Mouse (Mus musculus) midbrain, embryonic 13.5 days (tissue): ENCODE measurements around the gene Notch2. TPM values are rescaled to one million over a fixed set of nuclear protein-coding genes. Genes with fewer than 3 reads are reported as not detected.

Experiments used
- ATAC-seq: fragments of 200-750 bp; cut with Nextera tagmentation; 2 replicates; pipeline ENCODE4 v1.8.0; 2017; ENCODE audit warnings: mild to moderate bottlenecking, moderate TSS enrichment, moderate library complexity
- H3K27ac ChIP-seq: fragments of 300-500 bp; sonication (generic); 2 replicates; pipeline ENCODE4 v1.5.1; 2015; ENCODE audit warnings: inconsistent platforms, mild to moderate bottlenecking, moderate library complexity
- H3K27me3 ChIP-seq: fragments of 300-500 bp; sonication (generic); 2 replicates; pipeline ENCODE4 v1.6.1; 2015; ENCODE audit warnings: mild to moderate bottlenecking, inconsistent platforms
- H3K36me3 ChIP-seq: fragments of 300-500 bp; sonication (generic); 2 replicates; pipeline ENCODE4 v1.6.1; 2015; ENCODE audit warnings: mild to moderate bottlenecking, inconsistent platforms
- H3K4me1 ChIP-seq: fragments of 300-500 bp; sonication (generic); replicated peaks from 2 replicates; pipeline ENCODE4 v1.6.1; 2015; ENCODE audit warnings: inconsistent platforms
- H3K4me2 ChIP-seq: fragments of 300-500 bp; sonication (generic); replicated peaks from 2 replicates; pipeline ENCODE4 v1.6.1; 2015; ENCODE audit warnings: moderate library complexity, mild to moderate bottlenecking, inconsistent platforms
- H3K4me3 ChIP-seq: fragments of 300-500 bp; sonication (generic); replicated peaks from 2 replicates; pipeline ENCODE4 v1.5.1; 2015; ENCODE audit warnings: mild to moderate bottlenecking, inconsistent platforms
- H3K9ac ChIP-seq: fragments of 300-500 bp; sonication (generic); replicated peaks from 2 replicates; pipeline ENCODE4 v1.6.1; 2015; ENCODE audit warnings: mild to moderate bottlenecking, inconsistent platforms
- H3K9me3 ChIP-seq: fragments of 300-500 bp; sonication (generic); 2 replicates; pipeline ENCODE4 v1.6.1; 2016; ENCODE audit warnings: mild to moderate bottlenecking, inconsistent platforms
- WGBS: fragments of 180-500 bp; shearing (Covaris S2); methylation state at CpG from one replicate; pipeline ENCODE4 v1.1.7; 2015; 5-methylcytosine and 5-hydroxymethylcytosine counted together
- polyA plus RNA-seq: library from polyadenylated mRNA; unstranded; fragments of >200 nt; fragmentation: Nextera tagmentation; extraction: Ambion mirVana; gene quantifications from 2 replicates; pipeline ENCODE4 v1.2.1, GENCODE M21; 2015

Gene Notch2
- polyA plus RNA-seq, 1 experiment from 2014 or later, result 10.0 TPM

DNA sequence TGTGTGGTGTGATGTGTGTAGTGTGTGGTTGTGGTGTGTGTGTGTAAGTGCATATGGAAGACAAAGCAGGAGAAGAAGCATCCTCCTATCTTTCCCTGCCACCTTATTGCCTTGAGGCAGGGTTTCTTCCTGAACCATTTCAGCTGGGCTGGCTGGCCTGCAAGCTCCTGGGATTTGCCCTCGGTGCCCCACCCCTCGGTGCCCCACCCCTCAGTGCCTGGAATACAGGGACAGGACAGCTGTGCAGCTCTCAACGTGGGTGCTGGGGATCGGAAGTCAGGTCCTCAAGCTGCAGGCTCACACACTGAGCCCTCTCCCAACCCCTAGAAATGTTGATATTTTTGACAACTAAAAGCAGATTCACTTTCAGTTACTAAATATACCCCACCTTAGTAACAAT is 142.8 kb downstream of the Notch2 start:
- no peaks in the 10 kb centered on the region for H3K9me3 ChIP-seq
- H3K4me3 ChIP-seq, result no peak overlapping the region

DNA sequence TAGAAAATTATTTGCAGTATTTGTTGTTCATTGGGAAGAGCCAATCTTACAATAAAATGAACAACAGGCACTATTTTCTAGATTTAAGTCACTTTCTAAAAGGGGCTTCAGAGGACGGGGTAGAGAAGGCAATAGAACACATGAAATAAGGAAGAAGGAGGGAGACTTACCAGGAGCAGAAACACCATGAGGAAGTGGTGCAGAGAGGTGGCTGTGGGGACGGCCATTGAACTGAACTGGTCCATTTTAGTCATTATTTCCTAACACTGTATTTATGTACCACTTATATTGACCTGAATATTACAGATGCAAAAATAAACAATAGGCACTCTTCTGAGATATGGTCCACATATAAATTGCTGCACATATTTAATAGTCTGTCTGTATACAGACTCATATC is 143.7 kb downstream of the Notch2 start:
- 82% methylated on average over 2 of the region's 2 CpGs for WGBS
- Histone ChIP-seq H3K4me3 (no peak overlapping the region), H3K9me3 (no peaks in the 10 kb centered on the region), H3K4me2 (no peak overlapping the region), H3K9ac (no peak overlapping the region), H3K27me3 (no peaks in the 10 kb centered on the region), H3K27ac (no peak overlapping the region), H3K4me1 (0 out of 2 replicates have a peak, but pooled peaks cover 3% of the 10 kb centered on the region), H3K36me3 (no peaks in the 10 kb centered on the region)
- ATAC-seq, result no peak

More for the DNA sequence above, 142.8 kb downstream of the Notch2 start:
- Histone ChIP-seq H3K27me3 (no peaks in the 10 kb centered on the region), H3K4me1 (0 out of 2 replicates have a peak, but pooled peaks cover 3% of the 10 kb centered on the region), H3K4me2 (no peak overlapping the region), H3K36me3 (no peaks in the 10 kb centered on the region), H3K9ac (no peak overlapping the region), H3K27ac (no peak overlapping the region)
- 50% methylated on average over 4 of the region's 4 CpGs for WGBS
- ATAC-seq, result no peak

DNA sequence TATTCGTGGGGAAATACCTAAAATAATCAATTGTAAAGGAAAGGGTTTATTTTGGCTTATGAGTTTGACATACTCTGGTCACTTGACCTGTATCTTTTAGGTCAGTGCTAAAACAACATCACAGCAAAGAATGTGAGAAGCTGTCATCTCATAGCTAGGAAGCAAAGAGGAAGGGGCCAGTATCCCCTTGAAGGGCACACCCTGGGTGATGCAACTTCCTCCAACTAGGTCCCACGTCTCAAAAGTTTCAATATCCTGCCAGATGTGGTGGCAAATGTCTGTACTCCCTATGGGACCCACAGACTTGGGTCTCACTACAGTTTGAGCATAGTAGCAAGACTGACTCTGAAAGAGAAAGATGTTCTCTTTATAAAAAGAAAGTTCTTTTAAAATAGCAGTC is 144.3 kb downstream of the Notch2 start:
- Histone ChIP-seq H3K4me2 (no peak overlapping the region), H3K27ac (no peak overlapping the region), H3K9me3 (no peaks in the 10 kb centered on the region), H3K4me3 (no peak overlapping the region), H3K36me3 (no peaks in the 10 kb centered on the region), H3K9ac (no peak overlapping the region), H3K4me1 (0 out of 2 replicates have a peak, but pooled peaks cover 3% of the 10 kb centered on the region), H3K27me3 (no peaks in the 10 kb centered on the region)
- no peak for ATAC-seq
- WGBS, result 55% methylated on average over 2 of the region's 2 CpGs

DNA sequence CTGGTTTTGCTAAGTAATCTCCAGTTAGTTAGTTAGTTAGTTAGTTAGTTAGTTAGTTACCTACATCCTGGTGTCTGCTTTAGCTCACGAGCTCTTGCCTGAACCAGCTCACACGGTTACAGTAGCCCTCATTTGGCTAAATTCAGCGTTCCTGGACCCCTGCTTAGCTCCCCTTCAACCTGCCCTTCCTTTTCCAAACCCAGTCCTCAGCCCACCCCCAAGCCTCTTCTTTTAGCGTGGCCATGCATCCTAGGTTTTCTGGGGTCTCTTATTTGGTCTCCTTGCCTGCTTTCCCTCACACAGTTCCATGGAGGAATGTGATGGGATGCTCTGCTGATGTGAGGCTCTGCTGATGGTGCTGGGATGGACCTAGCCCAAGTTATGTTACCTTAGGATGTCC is 145.3 kb downstream of the Notch2 start:
- Histone ChIP-seq H3K4me2 (no peak overlapping the region), H3K36me3 (no peaks in the 10 kb centered on the region), H3K9me3 (no peaks in the 10 kb centered on the region), H3K9ac (no peak overlapping the region), H3K4me1 (0 out of 2 replicates have a peak, but pooled peaks cover 3% of the 10 kb centered on the region), H3K27ac (no peak overlapping the region), H3K4me3 (no peak overlapping the region), H3K27me3 (no peaks in the 10 kb centered on the region)
- WGBS, result 80% methylated on average over 4 of the region's 4 CpGs
- no peak for ATAC-seq

DNA sequence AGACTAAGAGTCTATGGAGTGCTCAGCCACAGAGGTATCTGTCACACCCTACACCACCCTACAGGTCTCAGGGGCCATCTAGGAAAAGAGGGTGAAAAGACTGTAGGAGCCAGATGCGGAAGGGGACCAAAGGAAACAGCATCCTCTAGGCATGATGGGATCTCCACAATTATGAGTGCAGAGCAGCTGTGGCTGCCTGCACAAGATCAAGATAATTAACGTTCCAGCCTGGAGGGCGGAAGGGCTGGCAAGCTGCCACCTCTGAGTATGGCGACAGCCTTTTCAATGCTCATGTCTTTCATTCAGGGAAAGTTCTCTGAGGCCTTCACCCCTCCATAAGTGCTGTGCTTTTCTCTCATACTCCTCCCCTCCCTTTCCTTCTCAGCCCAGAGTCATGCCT is 146.0 kb downstream of the Notch2 start:
- Histone ChIP-seq H3K27ac (no peak overlapping the region), H3K9ac (no peak overlapping the region), H3K27me3 (no peaks in the 10 kb centered on the region), H3K4me2 (no peak overlapping the region), H3K4me1 (0 out of 2 replicates have a peak, but pooled peaks cover 3% of the 10 kb centered on the region), H3K36me3 (no peaks in the 10 kb centered on the region), H3K9me3 (no peaks in the 10 kb centered on the region), H3K4me3 (no peak overlapping the region)
- ATAC-seq, result no peak; the same call in 1 of the 2 replicates
- 48% methylated on average over 4 of the region's 4 CpGs for WGBS

DNA sequence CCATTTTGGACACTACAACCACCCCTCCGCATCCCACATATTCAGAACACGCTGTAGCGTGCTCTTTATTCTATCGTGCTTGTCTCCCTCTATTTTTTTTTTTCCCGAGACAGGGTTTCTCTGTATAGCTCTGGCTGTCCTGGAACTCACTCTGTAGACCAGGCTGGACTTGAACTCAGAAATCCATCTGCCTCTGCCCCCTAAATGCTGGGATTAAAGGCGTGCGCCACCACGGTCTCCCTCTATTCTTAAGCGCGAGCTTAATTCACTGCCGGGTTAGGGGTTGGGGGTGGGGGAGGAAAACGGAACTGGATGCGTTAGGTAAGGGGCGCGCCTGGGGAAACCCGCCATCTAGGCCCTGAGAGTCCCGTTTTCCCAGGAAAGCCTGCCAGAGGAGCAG is 147.0 kb downstream of the Notch2 start, which contains the start of gene Adam30:
Gene Adam30 (plus strand): TSS at position 301 of the 400 bp plus-strand sequence.
- Histone ChIP-seq H3K4me2 (no peak within 1 kb of the TSS), H3K9me3 (no peaks in the 10 kb centered on the region), H3K27me3 (no peaks in the 10 kb centered on the region), H3K27ac (no peak within 1 kb of the TSS), H3K9ac (no peak within 1 kb of the TSS), H3K36me3 (no peaks in the 10 kb centered on the region), H3K4me3 (no peak within 1 kb of the TSS), H3K4me1 (0 out of 2 replicates have a peak, but pooled peaks cover 3% of the 10 kb centered on the region)
- ATAC-seq, result no peak
- WGBS, result 88% methylated on average over 17 of the region's 17 CpGs

DNA sequence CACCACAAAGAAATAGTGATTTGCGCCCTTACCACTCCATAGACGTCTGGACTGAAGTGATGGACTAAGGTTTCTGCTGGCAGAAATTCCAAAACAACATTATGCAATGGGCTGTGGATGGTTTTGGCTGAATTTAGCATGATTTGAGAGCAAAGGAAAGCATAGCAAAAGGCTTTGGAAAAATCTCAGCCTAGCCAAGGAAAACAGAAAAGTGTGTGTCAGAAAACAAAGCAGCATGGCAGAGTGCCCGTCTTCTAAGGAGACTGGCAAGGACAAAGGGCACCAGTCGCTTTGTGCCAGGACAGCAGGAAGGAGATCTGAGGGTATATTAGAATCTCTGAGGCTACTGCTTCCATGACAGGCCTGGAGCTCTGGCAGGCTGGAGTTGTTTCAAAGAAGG is 165.0 kb downstream of the Notch2 start:
- WGBS, result 90% methylated on average over 4 of the region's 4 CpGs
- ATAC-seq, result no peak
- H3K27ac ChIP-seq, result no peak overlapping the region

DNA sequence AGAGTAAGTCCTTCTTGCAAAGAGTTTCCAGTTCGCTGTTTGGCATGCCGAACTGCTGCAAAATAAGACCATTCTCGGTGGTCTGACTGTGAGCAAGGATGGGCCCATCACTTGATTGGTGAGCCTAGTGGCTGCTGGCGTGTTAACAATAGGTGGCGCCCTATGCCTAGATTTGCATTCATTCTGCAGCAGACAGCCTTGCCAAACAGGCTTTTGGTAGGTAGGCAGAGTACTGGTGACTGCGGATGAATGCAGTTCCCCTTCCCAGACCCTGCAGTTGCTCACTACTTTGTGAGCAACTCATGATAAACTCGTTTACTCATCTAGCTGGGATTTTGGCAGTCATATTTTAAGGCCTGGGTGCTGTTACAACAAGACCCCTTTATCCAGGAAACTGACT is 167.5 kb downstream of the Notch2 start:
- Histone ChIP-seq H3K27me3 (no peaks in the 10 kb centered on the region), H3K9ac (no peak overlapping the region), H3K4me3 (no peak overlapping the region), H3K27ac (no peak overlapping the region), H3K4me1 (peaks cover 7% of the 10 kb centered on the region; the same call in 1 of the 2 replicates), H3K4me2 (no peak overlapping the region), H3K36me3 (no peaks in the 10 kb centered on the region), H3K9me3 (no peaks in the 10 kb centered on the region)
- WGBS, result 21% methylated on average over 7 of the region's 7 CpGs
- peak; percentile 9; the same call in 1 of the 2 replicates for ATAC-seq

More for the DNA sequence above, 165.0 kb downstream of the Notch2 start:
- Histone ChIP-seq H3K27me3 (no peaks in the 10 kb centered on the region), H3K9ac (no peak overlapping the region), H3K4me2 (no peak overlapping the region), H3K36me3 (no peaks in the 10 kb centered on the region), H3K4me3 (no peak overlapping the region), H3K9me3 (no peaks in the 10 kb centered on the region), H3K4me1 (no peaks in the 10 kb centered on the region)

DNA sequence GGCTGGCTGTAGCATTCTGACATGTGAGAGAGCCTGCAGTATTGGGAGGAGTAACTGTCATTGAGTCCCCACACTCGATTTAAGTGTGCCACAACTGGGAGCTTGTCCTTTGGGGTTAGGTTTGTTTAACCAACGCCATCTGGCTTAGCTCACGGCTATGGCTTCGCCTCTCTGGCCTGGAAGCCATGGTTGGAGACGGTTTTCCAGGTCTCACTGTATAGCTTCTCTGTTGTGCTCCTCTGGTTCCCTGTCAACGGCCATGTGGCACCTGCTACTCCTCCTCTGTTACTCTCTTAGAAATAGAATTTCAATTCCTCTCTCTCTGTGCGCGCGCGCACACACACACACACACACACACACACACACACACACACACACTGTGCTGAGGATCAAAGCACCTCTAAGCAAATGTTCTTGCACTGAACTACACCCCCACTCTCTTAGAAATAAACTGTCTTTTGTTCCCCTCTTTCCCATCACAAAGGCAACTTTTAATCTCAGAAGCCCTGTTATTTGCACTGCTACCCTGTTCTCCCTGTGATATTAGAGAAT is 171.9 kb downstream of the Notch2 start:
- no peak overlapping the region for H3K27ac ChIP-seq
- H3K4me1 ChIP-seq, result peaks cover 7% of the 10 kb centered on the region; the same call in 1 of the 2 replicates
- H3K9ac ChIP-seq, result no peak overlapping the region
- ATAC-seq, result peak; percentile 48; the same call in 1 of the 2 replicates
- no peak overlapping the region for H3K4me3 ChIP-seq
- no peak overlapping the region for H3K4me2 ChIP-seq
- 48% methylated on average over 10 of the region's 10 CpGs for WGBS
- H3K27me3 ChIP-seq, result no peaks in the 10 kb centered on the region
- no peaks in the 10 kb centered on the region for H3K9me3 ChIP-seq
- no peaks in the 10 kb centered on the region for H3K36me3 ChIP-seq

DNA sequence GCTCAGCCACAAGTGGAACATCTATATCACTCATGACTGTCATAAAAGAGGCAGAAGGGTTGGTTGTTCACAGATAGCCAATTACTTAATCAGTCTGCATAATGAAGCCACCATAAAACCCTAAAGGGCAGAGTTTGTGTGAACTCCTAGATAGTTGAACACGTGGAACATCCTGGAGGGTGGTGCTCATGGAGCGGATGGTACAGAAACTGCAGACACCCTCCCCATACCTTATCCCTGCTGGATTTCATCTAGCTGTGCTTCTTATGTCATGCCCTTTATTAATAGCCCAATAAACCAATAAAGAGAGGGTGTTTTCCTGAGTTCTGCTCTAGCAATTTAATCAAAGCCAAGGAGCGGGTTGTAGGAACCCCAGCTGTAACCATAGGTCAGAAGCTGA is 174.4 kb downstream of the Notch2 start:
- no peak overlapping the region for H3K4me2 ChIP-seq
- H3K9me3 ChIP-seq, result no peaks in the 10 kb centered on the region
- H3K27me3 ChIP-seq, result no peaks in the 10 kb centered on the region
- H3K36me3 ChIP-seq, result no peaks in the 10 kb centered on the region
- no peak overlapping the region for H3K27ac ChIP-seq
- no peak overlapping the region for H3K9ac ChIP-seq
- H3K4me3 ChIP-seq, result no peak overlapping the region
- peaks cover 7% of the 10 kb centered on the region; the same call in 1 of the 2 replicates for H3K4me1 ChIP-seq
- WGBS, result 91% methylated on average over 3 of the region's 3 CpGs
- ATAC-seq, result no peak

DNA sequence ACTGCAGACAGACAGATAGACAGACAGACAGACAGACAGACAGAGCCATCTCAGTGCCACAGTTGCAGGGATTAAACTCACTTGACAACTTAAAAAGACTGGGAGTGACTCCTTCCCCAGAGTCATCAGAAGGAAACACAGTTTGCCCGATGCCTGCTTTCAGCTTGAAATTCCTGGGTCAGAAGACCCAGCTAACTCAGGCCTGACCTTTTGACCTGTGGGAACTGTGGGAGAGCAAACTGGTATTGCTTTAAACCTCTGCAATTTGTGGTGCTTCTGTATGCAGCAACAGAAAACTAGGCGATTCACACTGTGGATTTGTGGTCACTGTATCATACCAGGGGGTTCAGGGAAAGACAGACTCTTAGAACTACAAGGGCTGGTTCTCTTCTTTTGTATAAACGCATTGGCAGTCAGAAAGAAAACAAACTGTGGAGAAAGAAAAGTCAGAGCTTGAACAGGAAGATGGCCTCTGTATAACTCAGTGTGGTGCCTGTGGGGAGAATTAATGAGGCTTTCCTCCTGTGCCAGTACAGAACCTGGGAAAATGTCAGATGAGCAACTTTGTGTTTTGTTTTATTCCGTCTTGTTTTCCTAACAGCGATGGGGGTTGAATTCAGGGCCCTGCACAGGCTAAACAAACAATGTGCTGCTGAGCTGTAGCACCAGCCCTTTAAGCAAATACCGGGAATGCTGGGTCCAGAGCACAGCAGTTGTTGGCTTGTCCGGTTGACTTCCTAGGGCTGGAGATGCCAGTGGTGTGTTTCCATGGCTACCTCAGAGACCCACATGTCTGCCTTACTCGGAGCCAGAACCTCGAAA is 184.6 kb downstream of the Notch2 start:
- ATAC-seq, result peak; percentile 45; the same call in 1 of the 2 replicates
- WGBS, result 4% methylated on average over 9 of the region's 9 CpGs
- H3K27ac ChIP-seq, result no peak overlapping the region

DNA sequence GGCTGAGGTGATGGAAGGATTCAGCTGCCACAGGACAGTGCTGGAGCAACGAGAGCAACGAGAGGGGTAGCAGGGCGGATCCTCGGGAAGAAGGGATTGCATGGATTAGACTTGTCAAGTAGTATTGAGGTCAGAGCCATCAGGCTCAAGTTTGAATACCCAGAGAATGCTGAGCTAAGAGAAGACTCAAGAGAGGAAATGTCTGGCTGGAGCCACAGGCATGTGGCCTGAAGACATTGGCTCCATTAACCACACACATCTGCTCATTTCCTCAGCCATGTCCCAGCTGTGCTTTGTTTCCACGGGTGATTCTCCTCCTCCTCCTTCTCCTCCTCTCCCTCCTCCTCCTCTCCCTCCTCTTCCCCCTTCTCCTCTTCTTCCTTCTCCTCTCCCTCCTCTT is 186.4 kb downstream of the Notch2 start:
- Histone ChIP-seq H3K36me3 (no peaks in the 10 kb centered on the region), H3K4me3 (no peak overlapping the region), H3K4me1 (peaks cover 5% of the 10 kb centered on the region; the same call in 1 of the 2 replicates), H3K9ac (no peak overlapping the region), H3K27ac (no peak overlapping the region), H3K4me2 (no peak overlapping the region), H3K9me3 (no peaks in the 10 kb centered on the region), H3K27me3 (no peaks in the 10 kb centered on the region)
- ATAC-seq, result no peak
- 62% methylated on average over 5 of the region's 5 CpGs for WGBS

More for the DNA sequence above, 184.6 kb downstream of the Notch2 start:
- no peaks in the 10 kb centered on the region for H3K27me3 ChIP-seq
- no peak overlapping the region for H3K9ac ChIP-seq
- no peaks in the 10 kb centered on the region for H3K9me3 ChIP-seq
- peaks cover 5% of the 10 kb centered on the region; the same call in 1 of the 2 replicates for H3K4me1 ChIP-seq
- H3K4me3 ChIP-seq, result no peak overlapping the region
- no peaks in the 10 kb centered on the region for H3K36me3 ChIP-seq
- H3K4me2 ChIP-seq, result no peak overlapping the region
